Mouse (Mus musculus) spleen, adult 2 months (tissue): ENCODE results near the gene Grap2. TPM values are rescaled to one million over a fixed set of nuclear protein-coding genes. Genes with fewer than 3 reads are reported as not detected.
A peak's percentile ranks its signal among the peaks of the same experiment; 100 is the strongest.

Source experiments
- DNase-seq, 2 experiments: peaks; one replicate each; pipeline versions ENCODE4 v3.0.0 to v3.0.0-alpha.2; 2012 to 2021; ENCODE audit warnings: low spot score in 2 of 2, low read depth in 1 of 2
- H3K27ac ChIP-seq: fragments of 200-500 bp; 2 replicates; pipeline ENCODE4 v1.5.1; 2012; ENCODE audit warnings: low read length, inconsistent platforms; ENCODE audit not compliant: insufficient read depth
- H3K27me3 ChIP-seq: fragments of 200-500 bp; 2 replicates; pipeline ENCODE4 v1.6.1; 2012; ENCODE audit warnings: mild to moderate bottlenecking, moderate library complexity, low read length, inconsistent platforms; ENCODE audit not compliant: control insufficient read depth, insufficient read depth
- H3K36me3 ChIP-seq: fragments of 200-500 bp; 2 replicates; pipeline ENCODE4 v1.6.1; 2012; ENCODE audit warnings: mild to moderate bottlenecking, low read length, inconsistent platforms; ENCODE audit not compliant: control insufficient read depth, insufficient read depth
- H3K4me1 ChIP-seq: fragments of 200-500 bp; 2 replicates; pipeline ENCODE4 v1.6.1; 2011; ENCODE audit warnings: inconsistent platforms; ENCODE audit not compliant: control insufficient read depth, insufficient read depth, insufficient read length
- H3K4me3 ChIP-seq: fragments of 200-500 bp; 2 replicates; pipeline ENCODE4 v1.5.1; 2011; ENCODE audit warnings: mild to moderate bottlenecking, inconsistent platforms; ENCODE audit not compliant: insufficient read depth, insufficient read length; ENCODE audit errors: extremely low read depth
- CTCF ChIP-seq: fragments of 200-500 bp; IDR thresholded peaks from 2 replicates; pipeline ENCODE4 v1.5.1; 2011; ENCODE audit warnings: mild to moderate bottlenecking, inconsistent platforms; ENCODE audit not compliant: insufficient read depth, insufficient read length, insufficient replicate concordance; ENCODE audit errors: extremely low read depth
- POLR2A ChIP-seq: fragments of 200-500 bp; IDR thresholded peaks from 2 replicates; pipeline ENCODE4 v1.6.1; 2011; ENCODE audit warnings: low read depth, low read length, inconsistent platforms
- WGBS: fragments of 180-500 bp; shearing (Covaris S2); methylation state at CpG from one replicate; pipeline ENCODE4 v1.1.7; 2018; 5-methylcytosine and 5-hydroxymethylcytosine counted together
- polyA plus RNA-seq: library from polyadenylated mRNA; depleted of rRNA; stranded (reverse); fragments of >200 nt; gene quantifications from 2 replicates; pipeline ENCODE4 v1.2.3, GENCODE M21; 2012

Grap2 gene
- polyA plus RNA-seq, 1 experiment, result 54.4 TPM

DNA sequence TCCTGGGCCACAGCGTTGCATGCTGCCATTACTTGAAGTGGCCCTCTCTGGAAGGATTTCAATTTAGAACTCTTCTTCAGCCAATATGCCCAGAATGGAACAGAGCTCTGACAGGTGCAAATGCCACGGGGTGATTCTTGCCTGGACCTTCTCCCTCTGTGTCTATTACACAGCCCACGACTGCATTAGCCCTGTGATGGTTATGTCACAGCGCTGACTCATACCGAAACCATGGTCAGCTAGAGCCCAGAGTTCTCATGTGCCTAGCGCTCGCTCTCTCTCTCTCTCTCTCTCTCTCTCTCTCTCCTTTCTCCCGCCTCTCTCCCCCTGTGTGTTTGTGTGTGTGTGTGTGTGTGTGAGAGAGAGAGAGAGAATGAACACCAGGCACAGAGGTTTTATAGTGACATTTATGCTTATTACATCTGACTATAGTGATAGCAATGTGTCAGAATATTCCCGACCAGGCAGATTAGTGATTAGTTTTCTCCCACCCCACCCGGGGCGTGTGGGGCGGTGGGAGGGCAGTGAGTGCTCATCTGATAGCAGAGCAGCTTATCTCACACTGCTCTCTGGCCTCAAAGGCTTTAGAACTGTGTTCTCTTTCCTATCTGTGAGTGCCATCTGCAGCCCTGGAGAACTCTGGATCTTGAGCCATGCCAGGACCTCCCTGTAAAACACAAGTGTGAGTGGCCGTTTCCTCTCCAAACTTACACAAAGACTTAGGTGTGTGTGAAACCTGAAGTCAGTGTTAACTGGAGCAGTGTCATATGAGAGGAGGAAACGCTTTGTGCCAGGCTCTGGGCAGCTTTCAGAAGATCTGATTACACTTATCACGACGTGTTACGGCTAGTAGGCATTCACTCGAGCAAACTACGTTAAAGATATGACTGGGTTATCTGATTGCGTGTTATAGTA lies 10.4 kb downstream of the Grap2 start:
- TF ChIP-seq CTCF (no peak), POLR2A (no peak)
- no peak for DNase-seq
- Histone ChIP-seq H3K27me3 (no peaks in the 10 kb centered on the region), H3K4me1 (peaks cover 5% of the 10 kb centered on the region), H3K4me3 (no peak overlapping the region), H3K27ac (peak overlapping the region; percentile 25; the same call in 1 of the 2 replicates), H3K36me3 (no peaks in the 10 kb centered on the region)
- 45% methylated on average over 20 of the region's 20 CpGs for WGBS

DNA sequence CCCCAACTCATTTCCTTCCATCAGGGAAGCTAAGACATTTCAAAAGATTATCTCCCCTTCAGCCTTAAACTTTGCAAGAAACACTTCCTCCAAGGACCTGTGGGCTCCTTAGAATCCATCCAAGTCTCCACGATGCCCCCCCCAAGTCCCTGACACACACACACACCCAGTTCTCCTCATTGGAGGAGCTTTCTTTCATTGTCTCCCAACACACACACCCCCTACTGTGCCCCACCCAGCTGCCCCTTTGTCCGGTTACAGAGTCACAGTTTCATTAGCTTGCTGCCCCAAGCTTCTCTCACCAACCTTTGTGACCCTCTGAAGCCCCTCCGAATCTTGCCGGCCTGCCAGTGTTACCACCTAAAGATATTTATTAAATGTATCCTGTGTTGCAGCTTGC lies 13.9 kb downstream of the Grap2 start:
- Histone ChIP-seq H3K4me1 (peaks cover 3% of the 10 kb centered on the region; the same call in 1 of the 2 replicates), H3K27ac (no peak overlapping the region), H3K4me3 (no peak overlapping the region), H3K36me3 (peaks cover 4% of the 10 kb centered on the region; the same call in 1 of the 2 replicates), H3K27me3 (no peaks in the 10 kb centered on the region)
- 78% methylated on average over 4 of the region's 4 CpGs for WGBS
- TF ChIP-seq POLR2A, result no peak
- TF ChIP-seq CTCF, result no peak
- no peak for DNase-seq

DNA sequence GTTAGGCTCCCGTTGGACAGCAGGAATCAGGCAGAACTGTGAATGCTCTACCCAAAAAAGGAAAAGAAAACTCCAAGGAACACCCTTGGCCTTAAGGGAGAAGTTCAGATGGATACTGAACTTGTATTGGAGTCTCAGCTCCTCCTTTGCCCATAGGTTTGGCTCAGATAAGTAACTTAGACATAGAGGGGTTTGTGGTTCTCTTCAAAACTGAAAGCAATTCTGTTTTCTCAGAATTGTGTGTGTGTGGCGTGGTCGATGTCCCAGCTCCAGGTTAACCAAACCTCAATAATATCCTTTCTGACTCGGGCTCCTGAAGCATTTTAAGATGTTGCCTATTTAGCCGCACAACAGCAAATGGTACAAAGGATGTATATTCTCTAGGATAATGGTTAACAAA lies 18.2 kb downstream of the Grap2 start:
- Histone ChIP-seq H3K27me3 (no peaks in the 10 kb centered on the region), H3K27ac (peak overlapping the region; percentile 66; the same call in 1 of the 2 replicates), H3K4me1 (no peaks in the 10 kb centered on the region; the same call in 1 of the 2 replicates), H3K4me3 (no peak overlapping the region), H3K36me3 (peaks cover 4% of the 10 kb centered on the region; the same call in 1 of the 2 replicates)
- 41% methylated on average over 5 of the region's 5 CpGs for WGBS
- no peak for DNase-seq
- no peak for TF ChIP-seq CTCF
- TF ChIP-seq POLR2A, result no peak

DNA sequence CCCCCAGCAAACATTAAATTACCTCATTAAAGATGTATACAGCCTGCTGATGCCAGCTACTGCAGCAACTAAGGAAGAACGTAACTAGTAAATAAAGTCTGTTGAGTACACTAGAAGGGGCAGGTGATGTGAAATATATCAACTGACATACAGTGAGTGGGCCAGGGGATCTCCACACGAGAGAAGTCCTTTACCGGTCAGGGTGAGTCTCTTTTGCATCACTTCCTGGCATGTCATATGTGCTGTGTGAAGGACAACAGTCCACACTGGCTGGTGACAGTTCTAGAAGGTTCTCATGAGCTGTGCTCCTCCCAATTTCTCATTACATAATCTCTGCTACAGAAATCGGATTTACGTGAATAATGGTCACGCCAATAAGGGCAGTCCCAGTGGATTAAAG lies 20.3 kb downstream of the Grap2 start:
- 80% methylated on average over 6 of the region's 6 CpGs for WGBS
- no peak for TF ChIP-seq POLR2A
- TF ChIP-seq CTCF, result no peak
- Histone ChIP-seq H3K36me3 (peaks cover 5% of the 10 kb centered on the region; the same call in 1 of the 2 replicates), H3K27ac (no peak overlapping the region), H3K27me3 (no peaks in the 10 kb centered on the region), H3K4me3 (no peak overlapping the region), H3K4me1 (no peaks in the 10 kb centered on the region; the same call in 1 of the 2 replicates)
- no peak for DNase-seq

DNA sequence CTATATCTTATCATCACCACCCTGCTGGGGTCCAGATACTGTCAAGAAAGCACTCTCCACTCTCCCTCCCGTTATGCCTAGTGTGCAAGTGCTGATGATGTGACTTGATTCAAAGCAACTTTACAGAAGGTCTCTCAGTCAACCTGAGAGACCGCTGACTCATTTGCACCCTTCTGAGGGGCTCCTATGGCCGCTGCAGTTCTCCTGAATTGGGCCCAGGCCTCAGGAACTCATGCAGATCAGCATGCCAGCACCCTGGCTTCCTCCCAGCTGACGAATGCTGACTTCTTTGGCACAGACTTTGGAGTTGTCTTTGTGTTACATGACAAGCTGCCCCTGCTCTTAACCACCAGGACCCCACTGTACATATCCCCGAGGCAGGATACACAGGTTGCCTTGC lies 21.5 kb downstream of the Grap2 start:
- DNase-seq, result no peak
- H3K36me3 ChIP-seq, result peaks cover 2% of the 10 kb centered on the region; the same call in 1 of the 2 replicates
- peaks cover 2% of the 10 kb centered on the region; the same call in 1 of the 2 replicates for H3K4me1 ChIP-seq
- TF ChIP-seq POLR2A, result no peak
- no peak for TF ChIP-seq CTCF
- H3K27me3 ChIP-seq, result no peaks in the 10 kb centered on the region
- H3K4me3 ChIP-seq, result no peak overlapping the region
- WGBS, result 75% methylated on average over 5 of the region's 5 CpGs
- H3K27ac ChIP-seq, result no peak overlapping the region

DNA sequence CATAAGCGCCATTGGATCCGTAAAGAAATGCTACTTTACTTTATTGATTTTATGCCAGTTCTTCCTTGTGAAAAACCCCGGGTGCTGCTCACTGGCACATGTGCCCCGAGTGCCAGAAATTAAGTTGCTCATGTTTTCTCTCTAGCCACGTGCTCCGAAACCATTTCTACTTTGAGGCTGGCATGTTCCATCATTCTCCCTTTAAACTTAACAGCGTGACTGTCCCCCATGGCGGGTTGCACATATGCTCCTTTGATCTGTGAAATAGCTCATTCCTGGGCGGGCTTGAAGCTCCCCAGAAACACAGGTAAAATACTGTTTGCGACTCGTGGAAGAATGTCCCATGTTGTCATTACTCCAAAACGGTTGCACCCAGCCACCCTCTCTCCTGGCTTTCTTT lies 26.4 kb downstream of the Grap2 start:
- WGBS, result 66% methylated on average over 12 of the region's 12 CpGs
- Histone ChIP-seq H3K27me3 (no peaks in the 10 kb centered on the region), H3K27ac (0 out of 2 replicates have a peak overlapping the region, but pooled peaks have one; percentile 34), H3K4me3 (no peak overlapping the region), H3K36me3 (peaks cover 2% of the 10 kb centered on the region; the same call in 1 of the 2 replicates), H3K4me1 (peaks cover 30% of the 10 kb centered on the region; the same call in 1 of the 2 replicates)
- DNase-seq, result no peak
- TF ChIP-seq CTCF (no peak), POLR2A (no peak)
